Mouse (Mus musculus): ENCODE data around the gene Rnf24.

DNA sequence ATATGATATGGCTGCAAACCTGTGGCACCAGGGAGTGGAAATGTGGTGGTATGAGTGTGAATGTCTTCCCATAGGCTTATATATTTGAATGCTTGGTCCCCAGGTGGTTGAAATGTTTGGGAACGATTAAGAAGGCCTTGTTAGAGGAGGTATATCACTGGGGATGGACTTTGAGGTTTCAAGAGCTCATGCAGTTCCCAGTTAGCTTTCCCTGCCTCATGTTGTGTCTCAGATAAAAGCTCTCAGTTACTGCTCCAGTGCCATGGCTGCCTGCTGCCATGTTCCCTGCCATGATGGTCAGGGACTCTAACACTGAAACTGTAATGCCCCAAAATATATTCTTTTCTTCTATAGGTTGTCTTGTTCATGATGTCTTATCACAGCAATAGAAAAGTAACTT is 71.1 kb downstream of the Rnf24 start:
- TF ChIP-seq CTCF (IDR thresholded peaks at IDR 0.05; ENCODE audit: control insufficient read depth, insufficient read depth, insufficient read length) (no peak), MYOD1 (IDR thresholded peaks at IDR 0.05; ENCODE audit: control insufficient read depth, insufficient read length, low read depth) (no peak)
